In genomic region chr16:10664921-10665894, GRCm38 (mm10) we compare ENCODE assay signal across 8 mouse cellular contexts.
DNase-seq lines count a peak whose midpoint lies in the region; ATAC-seq and TF ChIP-seq lines count a peak whose summit lies in the region.

No protein-coding gene starts in this region.

- no peak overlapping the region for H3K4me3 ChIP-seq in kidney, adult 2 months (ENCODE audit: insufficient read depth, low read depth, low read length)
- H3K4me3 ChIP-seq in MEL (ENCODE audit: control insufficient read depth in 1 of 2, insufficient read depth in 1 of 2, low read depth in 2 of 2, low read length in 2 of 2): no peak overlapping the region
- H3K4me3 ChIP-seq in forebrain, embryonic 15.5 days: no peak overlapping the region
- no peak overlapping the region for H3K4me3 ChIP-seq in intestine, embryonic 15.5 days (replicated peaks)
- no peak overlapping the region for H3K4me3 ChIP-seq in lung, adult 2 months (replicated peaks; ENCODE audit: extremely low read depth, low read depth, low read length)

- no peaks in the 10 kb centered on the region for H3K36me3 ChIP-seq in kidney, adult 2 months (ENCODE audit: control insufficient read depth, insufficient read depth, low read length)
- peaks cover 0 to 11% of the 10 kb centered on the region in 2 experiments; a peak in 2 of 4 replicates for H3K36me3 ChIP-seq in MEL (ENCODE audit: control insufficient read depth in 1 of 2, insufficient read depth in 2 of 2, low read length in 2 of 2)
- no peaks in the 10 kb centered on the region for H3K36me3 ChIP-seq in forebrain, embryonic 15.5 days
- H3K36me3 ChIP-seq in intestine, embryonic 15.5 days: no peaks in the 10 kb centered on the region

- 59% methylated on average over 12 of the region's 12 CpGs for WGBS in kidney, adult 2 months
- WGBS in forebrain, embryonic 15.5 days: 64% methylated on average over 12 of the region's 12 CpGs
- 34% methylated on average over 12 of the region's 12 CpGs for WGBS in intestine, embryonic 15.5 days
- WGBS in lung, adult 2 months: 32% methylated on average over 12 of the region's 12 CpGs

- peak; percentile 81 to 88 for TF ChIP-seq EP300 in MEL (IDR thresholded peaks at IDR 0.05; ENCODE audit: low read depth in 1 of 2, low read length in 2 of 2)

- no peak overlapping the region for H3K9ac ChIP-seq in MEL (ENCODE audit: control insufficient read depth, low read depth, low read length, poor library complexity, severe bottlenecking)
- H3K9ac ChIP-seq in forebrain, embryonic 15.5 days (replicated peaks): no peak overlapping the region
- no peak overlapping the region for H3K9ac ChIP-seq in intestine, embryonic 15.5 days

- peak; percentile 50 for DNase-seq in kidney, adult 2 months
- DNase-seq in kidney, adult 11 months: no peak
- DNase-seq in MEL (ENCODE audit: low read depth, low spot score): peak; percentile 90
- peak; percentile 43 for DNase-seq in lung, adult 2 months
- DNase-seq in right cerebral cortex, postnatal 4 days: peak; percentile 32
- no peak for DNase-seq in adipocyte (ENCODE audit: low spot score)

- TF ChIP-seq RAD21 in MEL (IDR thresholded peaks at IDR 0.05; ENCODE audit: low read depth, low read length): peak; percentile 76

- no peaks in the 10 kb centered on the region for H3K9me3 ChIP-seq in MEL (replicated peaks; ENCODE audit: insufficient read depth, low read length)
- no peaks in the 10 kb centered on the region for H3K9me3 ChIP-seq in forebrain, embryonic 15.5 days
- H3K9me3 ChIP-seq in intestine, embryonic 15.5 days: no peaks in the 10 kb centered on the region

- H3K27me3 ChIP-seq in kidney, adult 2 months (replicated peaks; ENCODE audit: control insufficient read depth, insufficient read depth, low read length): no peaks in the 10 kb centered on the region
- H3K27me3 ChIP-seq in MEL (ENCODE audit: control insufficient read depth in 1 of 2, insufficient read depth in 2 of 2, low read length in 2 of 2): no peaks in the 10 kb centered on the region
- no peaks in the 10 kb centered on the region for H3K27me3 ChIP-seq in forebrain, embryonic 15.5 days
- no peaks in the 10 kb centered on the region for H3K27me3 ChIP-seq in intestine, embryonic 15.5 days (replicated peaks)

- H3K79me2 ChIP-seq in MEL (ENCODE audit: control insufficient read depth, insufficient read depth, low read length, poor library complexity): no peaks in the 10 kb centered on the region

- ATAC-seq in forebrain, embryonic 15.5 days (replicated peaks): peak; percentile 70
- peak; percentile 34 for ATAC-seq in intestine, embryonic 15.5 days

- peak; percentile 66 for TF ChIP-seq CTCF in kidney, adult 2 months (conservative IDR thresholded peaks at IDR 0.05; ENCODE audit: insufficient read depth, insufficient read length, low read depth, low read length)
- TF ChIP-seq CTCF in MEL (IDR thresholded peaks at IDR 0.05 in 2 of 3, conservative IDR thresholded peaks at IDR 0.05 in 1 of 3; ENCODE audit: control insufficient read depth in 1 of 3, insufficient read depth in 1 of 3, low read depth in 2 of 3, low read length in 3 of 3, poor library complexity in 1 of 3, severe bottlenecking in 1 of 3): peak; percentile 72 to 89 (median 80)
- TF ChIP-seq CTCF in lung, adult 2 months (IDR thresholded peaks at IDR 0.05; ENCODE audit: insufficient read depth, low read length): peak; percentile 76

- no peak overlapping the region for H3K27ac ChIP-seq in kidney, adult 2 months (ENCODE audit: insufficient read depth, low read depth, low read length)
- peak overlapping the region; percentile 8; the same call in 1 of the 2 replicates for H3K27ac ChIP-seq in MEL (ENCODE audit: control insufficient read depth, low read depth, low read length)
- H3K27ac ChIP-seq in forebrain, embryonic 15.5 days (replicated peaks): no peak overlapping the region
- H3K27ac ChIP-seq in intestine, embryonic 15.5 days: peak overlapping the region; percentile 59

- no peaks in the 10 kb centered on the region for H3K4me1 ChIP-seq in kidney, adult 2 months (ENCODE audit: control insufficient read depth, insufficient read depth, low read length)
- H3K4me1 ChIP-seq in MEL (ENCODE audit: control insufficient read depth in 1 of 2, insufficient read depth in 2 of 2, low read length in 2 of 2): peaks cover 0 to 14% of the 10 kb centered on the region in 2 experiments; a peak in 3 of 4 replicates
- peaks cover 5% of the 10 kb centered on the region; the same call in 1 of the 2 replicates for H3K4me1 ChIP-seq in forebrain, embryonic 15.5 days
- H3K4me1 ChIP-seq in intestine, embryonic 15.5 days (replicated peaks): peaks cover 34% of the 10 kb centered on the region
- H3K4me1 ChIP-seq in lung, adult 2 months (ENCODE audit: control insufficient read depth, insufficient read depth, low read length): peaks cover 16% of the 10 kb centered on the region

- H3K4me2 ChIP-seq in forebrain, embryonic 15.5 days (replicated peaks): no peak overlapping the region
- peak overlapping the region; percentile 18 for H3K4me2 ChIP-seq in intestine, embryonic 15.5 days (replicated peaks)

- no peak for TF ChIP-seq POLR2A in kidney, adult 2 months (IDR thresholded peaks at IDR 0.05; ENCODE audit: low read depth, low read length)
- TF ChIP-seq POLR2A in MEL (IDR thresholded peaks at IDR 0.05; ENCODE audit: control insufficient read depth in 1 of 2, insufficient read depth in 1 of 2, low read depth in 1 of 2, low read length in 2 of 2, poor library complexity in 1 of 2): no peak
- no peak for TF ChIP-seq POLR2A in lung, adult 2 months (IDR thresholded peaks at IDR 0.05; ENCODE audit: borderline replicate concordance, extremely low read depth, low read depth, low read length)

TF ChIP-seq in MEL, 35 proteins besides CTCF, POLR2A, EP300 and RAD21:
- TF ChIP-seq MAZ (IDR thresholded peaks at IDR 0.05; ENCODE audit: low read depth, low read length) (peak; percentile 80), ZC3H11A (IDR thresholded peaks at IDR 0.05; ENCODE audit: low read depth, low read length) (peak; percentile 51), MXI1 (IDR thresholded peaks at IDR 0.05; ENCODE audit: low read depth, low read length) (peak; percentile 48; the same call in 1 of the 2 replicates), SMC3 (IDR thresholded peaks at IDR 0.05; ENCODE audit: low read depth, low read length) (peak; percentile 82), BHLHE40 (IDR thresholded peaks at IDR 0.05; ENCODE audit: borderline replicate concordance, low read depth, low read length) (no peak), MYC (IDR thresholded peaks at IDR 0.05; ENCODE audit: low read depth, low read length) (0 out of 2 replicates have a peak, but pooled peaks have one; percentile 49), MAFK (IDR thresholded peaks at IDR 0.05; ENCODE audit: borderline replicate concordance, low read depth, low read length) (peak; percentile 96), MAX (IDR thresholded peaks at IDR 0.05; ENCODE audit: low read length) (no peak), TAL1 (IDR thresholded peaks at IDR 0.05; ENCODE audit: low read length) (peak; percentile 82), NELFE (IDR thresholded peaks at IDR 0.05; ENCODE audit: low read depth, low read length) (no peak), GABPA (IDR thresholded peaks at IDR 0.05; ENCODE audit: low read depth, low read length) (no peak), CHD2 (IDR thresholded peaks at IDR 0.05; ENCODE audit: low read length) (no peak), TBP (IDR thresholded peaks at IDR 0.05; ENCODE audit: low read depth, low read length) (0 out of 2 replicates have a peak, but pooled peaks have one; percentile 10), TCF12 (IDR thresholded peaks at IDR 0.05; ENCODE audit: low read depth, low read length) (peak; percentile 87), GATA1 (IDR thresholded peaks at IDR 0.05; ENCODE audit: low read depth, low read length) (peak; percentile 92), MEF2A (IDR thresholded peaks at IDR 0.05; ENCODE audit: extremely low read depth, insufficient replicate concordance, low read depth, low read length, poor library complexity, severe bottlenecking) (peak; percentile 98), RCOR1 (IDR thresholded peaks at IDR 0.05; ENCODE audit: low read depth, low read length) (peak; percentile 92), E2F4 (IDR thresholded peaks at IDR 0.05; ENCODE audit: borderline replicate concordance, low read depth, low read length) (no peak), ZNF384 (IDR thresholded peaks at IDR 0.05; ENCODE audit: low read depth, low read length) (no peak), USF1 (IDR thresholded peaks at IDR 0.05; ENCODE audit: low read depth, low read length) (no peak), HCFC1 (IDR thresholded peaks at IDR 0.05; ENCODE audit: low read depth, low read length) (0 out of 2 replicates have a peak, but pooled peaks have one; percentile 37), ETS1 (IDR thresholded peaks at IDR 0.05; ENCODE audit: low read depth, low read length) (peak; percentile 96), SIN3A (IDR thresholded peaks at IDR 0.05; ENCODE audit: low read length) (peak; percentile 79)

Comparison
In these comparisons a context has a peak if more than half of its experiments do, and no peak if none do; other contexts are left out.
1. DNase-seq: peak in kidney, adult 2 months (single experiment), MEL (single experiment), lung, adult 2 months (single experiment) and right cerebral cortex, postnatal 4 days (single experiment); none in kidney, adult 11 months (single experiment) and adipocyte (single experiment).
2. H3K27ac ChIP-seq: peak in MEL (single experiment) and intestine, embryonic 15.5 days (single experiment); none in kidney, adult 2 months (single experiment) and forebrain, embryonic 15.5 days (single experiment).
3. Peak in every context shown above with its lines, with median percentiles within 50 percentile points of each other: CTCF ChIP-seq.